Mouse (Mus musculus) intestine, postnatal 0 days (tissue): ENCODE data around the gene Akap12. TPM values are rescaled to one million over a fixed set of nuclear protein-coding genes. Genes with fewer than 3 reads are reported as not detected.

Experiments
- ATAC-seq: fragments of 200-750 bp; cut with Nextera tagmentation; 2 replicates; pipeline ENCODE4 v1.8.0; 2017; ENCODE audit warnings: mild to moderate bottlenecking, moderate TSS enrichment, moderate library complexity
- H3K27ac ChIP-seq: fragments of 300-500 bp; sonication (generic); 2 replicates; pipeline ENCODE4 v1.5.1; 2014; ENCODE audit warnings: mild to moderate bottlenecking, low read depth, low read length, moderate library complexity
- H3K27me3 ChIP-seq: fragments of 300-500 bp; sonication (generic); replicated peaks from 2 replicates; pipeline ENCODE4 v1.6.1; 2014; ENCODE audit warnings: low read length, mixed read lengths; ENCODE audit not compliant: control insufficient read depth, insufficient read depth
- H3K36me3 ChIP-seq: fragments of 300-500 bp; sonication (generic); 2 replicates; pipeline ENCODE4 v1.6.1; 2014; ENCODE audit warnings: mild to moderate bottlenecking, moderate library complexity; ENCODE audit not compliant: control insufficient read depth, insufficient read depth
- H3K4me1 ChIP-seq: fragments of 300-500 bp; sonication (generic); replicated peaks from 2 replicates; pipeline ENCODE4 v1.6.1; 2014; ENCODE audit warnings: antibody characterized with exemption, low read length, mixed read lengths; ENCODE audit not compliant: control insufficient read depth, insufficient read depth
- H3K4me2 ChIP-seq: fragments of 300-500 bp; sonication (generic); replicated peaks from 2 replicates; pipeline ENCODE4 v1.6.1; 2014; ENCODE audit warnings: low read depth, mild to moderate bottlenecking, moderate library complexity
- H3K4me3 ChIP-seq: fragments of 300-500 bp; sonication (generic); 2 replicates; pipeline ENCODE4 v1.5.1; 2014; ENCODE audit warnings: low read depth, low read length
- H3K9ac ChIP-seq: fragments of 300-500 bp; sonication (generic); 2 replicates; pipeline ENCODE4 v1.6.1; 2014; ENCODE audit warnings: mild to moderate bottlenecking, low read depth, low read length
- H3K9me3 ChIP-seq: fragments of 300-500 bp; sonication (generic); 2 replicates; pipeline ENCODE4 v1.6.1; 2016; ENCODE audit warnings: mixed run types; ENCODE audit not compliant: control insufficient read depth
- CTCF ChIP-seq: sonication (generic); IDR thresholded peaks from 2 replicates; pipeline ENCODE4 v1.5.1; 2016; ENCODE audit warnings: low read depth, mild to moderate bottlenecking, control low read depth, antibody characterized with exemption, moderate library complexity
- WGBS: fragments of 180-500 bp; shearing (Covaris S2); extraction: QIAGEN DNeasy Blood & Tissue Kit; methylation state at CpG from one replicate; pipeline ENCODE4 v1.1.7; 2014; 5-methylcytosine and 5-hydroxymethylcytosine counted together
- polyA plus RNA-seq: library from polyadenylated mRNA; unstranded; fragments of >200 nt; fragmentation: Nextera tagmentation; extraction: Ambion mirVana; gene quantifications from 2 replicates; pipeline ENCODE4 v1.2.1, GENCODE M21; 2015

The Akap12 gene
- polyA plus RNA-seq, 1 experiment from 2014 or later: 15.4 TPM

DNA sequence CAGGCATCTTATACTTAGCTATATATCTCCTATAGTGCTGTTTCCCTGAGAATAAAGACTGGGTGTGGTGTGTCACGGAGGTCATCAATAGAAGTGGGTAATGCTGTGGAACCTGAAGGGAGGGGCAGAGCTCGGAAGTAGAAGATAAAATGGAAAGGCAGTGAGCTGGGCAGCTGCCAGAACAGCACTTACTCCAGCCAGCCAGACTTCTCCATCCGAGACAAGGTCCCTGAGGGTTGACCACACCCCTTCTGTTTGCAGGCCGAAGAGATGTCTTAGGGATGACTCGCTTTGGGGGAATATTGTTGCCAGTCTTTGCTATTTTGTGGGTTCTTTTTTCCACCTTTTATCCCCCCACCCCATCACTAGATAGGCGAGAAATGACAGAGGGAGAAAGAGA, 11.9 kb downstream of the Akap12 start:
- 34% methylated on average over 6 of the region's 6 CpGs for WGBS
- no peak overlapping the region for H3K9ac ChIP-seq
- H3K4me2 ChIP-seq: no peak overlapping the region
- H3K9me3 ChIP-seq: no peaks in the 10 kb centered on the region
- H3K27me3 ChIP-seq: no peaks in the 10 kb centered on the region
- no peak for ATAC-seq
- H3K4me1 ChIP-seq: no peaks in the 10 kb centered on the region
- no peak overlapping the region for H3K27ac ChIP-seq
- H3K36me3 ChIP-seq: no peaks in the 10 kb centered on the region
- no peak overlapping the region for H3K4me3 ChIP-seq
- no peak for TF ChIP-seq CTCF

DNA sequence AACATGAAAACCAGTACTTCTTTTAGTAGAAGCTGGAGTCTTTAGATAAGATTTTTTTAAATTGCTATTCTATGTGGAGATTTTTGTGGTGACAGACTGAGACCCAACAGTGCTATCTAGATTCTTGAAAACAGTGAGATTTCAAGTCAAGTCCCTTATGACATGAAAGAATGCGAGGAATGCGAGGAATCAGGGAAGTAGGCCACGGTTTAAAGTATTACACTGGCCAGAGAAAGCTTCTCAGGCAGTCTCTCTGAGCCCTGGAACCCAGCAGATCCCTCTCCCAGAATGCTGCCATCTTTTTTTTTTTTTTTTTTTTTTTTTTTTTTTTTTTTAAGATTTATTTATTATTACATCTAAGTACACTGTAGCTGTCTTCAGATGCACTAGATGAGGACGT, 16.2 kb downstream of the Akap12 start:
- no peak for ATAC-seq
- no peak for TF ChIP-seq CTCF
- no peak overlapping the region for H3K27ac ChIP-seq

GRCm38 (mm10) chr10:4284781-4285180, 18.6 kb downstream of the Akap12 start:
- Histone ChIP-seq H3K9ac (no peak overlapping the region), H3K4me2 (no peak overlapping the region), H3K27me3 (no peaks in the 10 kb centered on the region), H3K9me3 (no peaks in the 10 kb centered on the region), H3K4me1 (no peaks in the 10 kb centered on the region), H3K4me3 (no peak overlapping the region), H3K27ac (no peak overlapping the region), H3K36me3 (no peaks in the 10 kb centered on the region)
- ATAC-seq: no peak
- TF ChIP-seq CTCF: no peak
- 85% methylated on average over 1 of the region's 1 CpGs for WGBS

More for the DNA sequence above, 16.2 kb downstream of the Akap12 start:
- WGBS: 61% methylated on average over 4 of the region's 4 CpGs
- H3K9me3 ChIP-seq: no peaks in the 10 kb centered on the region
- no peak overlapping the region for H3K4me2 ChIP-seq
- H3K4me3 ChIP-seq: no peak overlapping the region
- H3K36me3 ChIP-seq: no peaks in the 10 kb centered on the region
- no peaks in the 10 kb centered on the region for H3K4me1 ChIP-seq
- H3K27me3 ChIP-seq: no peaks in the 10 kb centered on the region
- no peak overlapping the region for H3K9ac ChIP-seq

DNA sequence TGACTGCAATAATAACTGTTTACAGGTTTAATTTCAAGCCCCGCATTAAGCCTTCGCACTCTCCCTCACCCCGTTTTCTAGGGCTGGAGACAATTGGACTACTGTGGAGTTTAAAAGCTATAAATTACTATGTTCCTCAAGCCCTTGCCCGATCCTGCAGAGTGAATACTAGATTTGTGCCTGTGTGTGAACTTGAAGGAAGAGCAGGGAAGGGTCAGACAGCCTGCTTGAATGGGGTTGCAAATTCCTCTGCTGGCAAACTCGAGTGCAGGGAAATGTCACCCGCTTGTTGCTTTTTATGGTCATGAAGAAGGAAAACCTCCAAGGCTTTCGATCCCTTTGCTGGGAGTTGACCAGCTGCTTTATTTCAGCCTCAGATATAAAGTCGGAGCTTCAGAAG, 19.6 kb downstream of the Akap12 start:
- Histone ChIP-seq H3K36me3 (no peaks in the 10 kb centered on the region), H3K4me1 (no peaks in the 10 kb centered on the region), H3K27ac (no peak overlapping the region), H3K9ac (no peak overlapping the region), H3K27me3 (no peaks in the 10 kb centered on the region), H3K4me3 (no peak overlapping the region), H3K4me2 (no peak overlapping the region), H3K9me3 (no peaks in the 10 kb centered on the region)
- no peak for ATAC-seq
- TF ChIP-seq CTCF: no peak
- WGBS: 47% methylated on average over 8 of the region's 8 CpGs

DNA sequence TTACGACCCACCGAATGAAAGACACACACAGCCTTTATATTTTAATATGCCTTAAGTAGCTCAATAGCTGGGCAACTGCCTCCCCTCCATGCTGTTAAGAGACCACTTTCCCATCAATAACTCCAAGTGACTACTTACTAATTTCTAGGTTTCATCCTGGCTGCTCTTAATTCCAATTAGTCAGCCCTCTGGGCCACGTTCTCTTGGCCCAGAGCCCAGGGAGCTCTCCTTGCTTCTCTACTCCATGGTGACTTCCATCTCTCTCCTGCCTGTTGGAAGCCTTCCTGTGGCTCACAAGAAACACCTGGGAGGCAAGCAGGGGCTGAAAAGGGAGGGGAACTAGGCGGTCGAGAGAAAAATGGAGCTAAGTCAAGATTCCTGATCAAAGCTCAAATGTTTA, 23.0 kb downstream of the Akap12 start:
- WGBS: 56% methylated on average over 5 of the region's 5 CpGs
- Histone ChIP-seq H3K9ac (no peak overlapping the region), H3K9me3 (no peaks in the 10 kb centered on the region), H3K4me3 (no peak overlapping the region), H3K27me3 (no peaks in the 10 kb centered on the region), H3K4me1 (no peaks in the 10 kb centered on the region), H3K36me3 (no peaks in the 10 kb centered on the region), H3K27ac (no peak overlapping the region), H3K4me2 (no peak overlapping the region)
- ATAC-seq: no peak
- no peak for TF ChIP-seq CTCF

GRCm38 (mm10) chr10:4289636-4290035, 23.5 kb downstream of the Akap12 start:
- WGBS: 42% methylated on average over 3 of the region's 3 CpGs
- no peak overlapping the region for H3K4me3 ChIP-seq
- no peak overlapping the region for H3K4me2 ChIP-seq
- H3K9ac ChIP-seq: no peak overlapping the region
- no peaks in the 10 kb centered on the region for H3K9me3 ChIP-seq
- H3K36me3 ChIP-seq: no peaks in the 10 kb centered on the region
- TF ChIP-seq CTCF: no peak
- no peak for ATAC-seq
- H3K27me3 ChIP-seq: no peaks in the 10 kb centered on the region
- no peaks in the 10 kb centered on the region for H3K4me1 ChIP-seq
- H3K27ac ChIP-seq: no peak overlapping the region

GRCm38 (mm10) chr10:4290145-4290544, 24.0 kb downstream of the Akap12 start:
- Histone ChIP-seq H3K36me3 (no peaks in the 10 kb centered on the region), H3K27me3 (no peaks in the 10 kb centered on the region), H3K4me2 (no peak overlapping the region), H3K4me3 (no peak overlapping the region), H3K9me3 (no peaks in the 10 kb centered on the region), H3K4me1 (no peaks in the 10 kb centered on the region), H3K27ac (no peak overlapping the region), H3K9ac (no peak overlapping the region)
- no peak for TF ChIP-seq CTCF
- 57% methylated on average over 3 of the region's 3 CpGs for WGBS
- ATAC-seq: no peak
